Comparison of ENCODE assay signal across 15 mouse cellular contexts in genomic region chr1:87394594-87394993, GRCm38 (mm10). TPM values are rescaled to one million over a fixed set of nuclear protein-coding genes. Genes with fewer than 3 reads are reported as not detected.
DNase-seq lines count a peak whose midpoint lies in the region; ATAC-seq lines count a peak whose summit lies in the region.
"Had no signal": no experiment of that assay in that cellular context is flagged by ENCODE, and none has a peak within 500 bp of the region (broad histone marks: within the 10 kb centered on the region; RNA-seq: fewer than 3 reads in every experiment).

Gene Kcnj13 (minus strand): TSS chr1:87394729.

- no peak within 1 kb of the TSS for H3K4me3 ChIP-seq in limb, embryonic 12.5 days (replicated peaks)
- no peak within 1 kb of the TSS for H3K4me3 ChIP-seq in limb, embryonic 10.5 days
- H3K4me3 ChIP-seq in embryonic facial prominence, embryonic 11.5 days (ENCODE audit: low read depth, low read length): no peak within 1 kb of the TSS
- no peak within 1 kb of the TSS for H3K4me3 ChIP-seq in stomach, embryonic 15.5 days (replicated peaks)
- no peak within 1 kb of the TSS for H3K4me3 ChIP-seq in heart, embryonic 12.5 days
- H3K4me3 ChIP-seq in midbrain, embryonic 16.5 days (ENCODE audit: low read depth, low read length): no peak within 1 kb of the TSS
- H3K4me3 ChIP-seq: intestine, embryonic 15.5 days had no signal

- H3K4me2 ChIP-seq in limb, embryonic 12.5 days: 0 out of 2 replicates have a peak within 1 kb of the TSS, but pooled peaks have one; percentile 19
- H3K4me2 ChIP-seq in embryonic facial prominence, embryonic 11.5 days (ENCODE audit: low read depth, low read length): no peak within 1 kb of the TSS
- H3K4me2 ChIP-seq in stomach, embryonic 15.5 days: no peak within 1 kb of the TSS
- no peak within 1 kb of the TSS for H3K4me2 ChIP-seq in heart, embryonic 12.5 days
- no peak within 1 kb of the TSS for H3K4me2 ChIP-seq in midbrain, embryonic 16.5 days (ENCODE audit: low read length)
- H3K4me2 ChIP-seq: intestine, embryonic 15.5 days had no signal

- no peaks in the 10 kb centered on the region for H3K9me3 ChIP-seq in limb, embryonic 12.5 days
- H3K9me3 ChIP-seq in limb, embryonic 10.5 days (replicated peaks): no peaks in the 10 kb centered on the region
- no peaks in the 10 kb centered on the region for H3K9me3 ChIP-seq in embryonic facial prominence, embryonic 11.5 days (replicated peaks; ENCODE audit: control insufficient read depth, low read length)
- H3K9me3 ChIP-seq in stomach, embryonic 15.5 days: no peaks in the 10 kb centered on the region
- H3K9me3 ChIP-seq in heart, embryonic 12.5 days (replicated peaks): no peaks in the 10 kb centered on the region
- no peaks in the 10 kb centered on the region for H3K9me3 ChIP-seq in midbrain, embryonic 16.5 days (replicated peaks; ENCODE audit: control insufficient read depth, low read length, poor library complexity, severe bottlenecking)
- H3K9me3 ChIP-seq: intestine, embryonic 15.5 days had no signal

- no peak within 1 kb of the TSS for H3K27ac ChIP-seq in limb, embryonic 12.5 days
- H3K27ac ChIP-seq in limb, embryonic 10.5 days: no peak within 1 kb of the TSS
- no peak within 1 kb of the TSS for H3K27ac ChIP-seq in embryonic facial prominence, embryonic 11.5 days (replicated peaks; ENCODE audit: low read depth, low read length)
- peak within 1 kb of the TSS; percentile 31; the same call in 1 of the 2 replicates for H3K27ac ChIP-seq in stomach, embryonic 15.5 days
- H3K27ac ChIP-seq in heart, embryonic 12.5 days (ENCODE audit: poor library complexity, severe bottlenecking): no peak within 1 kb of the TSS
- no peak within 1 kb of the TSS for H3K27ac ChIP-seq in midbrain, embryonic 16.5 days (ENCODE audit: low read length)
- H3K27ac ChIP-seq: intestine, embryonic 15.5 days; liver, embryonic 14.5 days had no signal

- no peak within 1 kb of the TSS for H3K9ac ChIP-seq in limb, embryonic 12.5 days (replicated peaks)
- no peak within 1 kb of the TSS for H3K9ac ChIP-seq in embryonic facial prominence, embryonic 11.5 days (replicated peaks; ENCODE audit: low read length)
- no peak within 1 kb of the TSS for H3K9ac ChIP-seq in stomach, embryonic 15.5 days
- H3K9ac ChIP-seq in heart, embryonic 12.5 days: no peak within 1 kb of the TSS
- no peak within 1 kb of the TSS for H3K9ac ChIP-seq in midbrain, embryonic 16.5 days (ENCODE audit: low read depth, low read length)
- H3K9ac ChIP-seq: forebrain, postnatal 0 days; intestine, embryonic 15.5 days; liver, embryonic 14.5 days had no signal

- no peak for ATAC-seq in limb, embryonic 12.5 days (ENCODE audit: insufficient number of reproducible peaks, insufficient read depth, low FRiP score, low TSS enrichment, low read depth)
- ATAC-seq in embryonic facial prominence, embryonic 11.5 days (replicated peaks; ENCODE audit: insufficient number of reproducible peaks, low FRiP score, low TSS enrichment, low read depth): no peak
- ATAC-seq in stomach, embryonic 15.5 days (ENCODE audit: insufficient read depth, low FRiP score, low read depth): no peak
- ATAC-seq in heart, embryonic 12.5 days (ENCODE audit: insufficient number of reproducible peaks, low FRiP score): no peak
- ATAC-seq in midbrain, embryonic 16.5 days: no peak
- ATAC-seq: forebrain, postnatal 0 days; intestine, embryonic 15.5 days had no signal

- peaks cover 27% of the 10 kb centered on the region for H3K36me3 ChIP-seq in limb, embryonic 12.5 days
- peaks cover 29% of the 10 kb centered on the region for H3K36me3 ChIP-seq in limb, embryonic 10.5 days
- no peaks in the 10 kb centered on the region for H3K36me3 ChIP-seq in embryonic facial prominence, embryonic 11.5 days (replicated peaks; ENCODE audit: control insufficient read depth, insufficient read depth, low read depth, low read length)
- no peaks in the 10 kb centered on the region for H3K36me3 ChIP-seq in stomach, embryonic 15.5 days
- peaks cover 21% of the 10 kb centered on the region for H3K36me3 ChIP-seq in heart, embryonic 12.5 days
- 0 out of 2 replicates have a peak, but pooled peaks cover 4% of the 10 kb centered on the region for H3K36me3 ChIP-seq in midbrain, embryonic 16.5 days (ENCODE audit: control insufficient read depth, insufficient read depth, low read length)
- H3K36me3 ChIP-seq: intestine, embryonic 15.5 days had no signal

- no peak for DNase-seq in limb, embryonic 10.5 days (ENCODE audit: low spot score)
- peak; percentile 7 for DNase-seq in embryonic facial prominence, embryonic 11.5 days (ENCODE audit: low spot score)
- peak; percentile 6 for DNase-seq in hindlimb bud, embryonic 11.5 days (ENCODE audit: extremely low spot score, low read depth, low spot score)
- no peak for DNase-seq in adrenal gland, adult (ENCODE audit: inconsistent age in 2 of 2, low spot score in 1 of 2)
- DNase-seq: adrenal gland, adult 8-10 months; forebrain, postnatal 0 days; gastrocnemius, postnatal 25 days; right cerebral cortex, postnatal 14 days had no signal

- WGBS in limb, embryonic 12.5 days: 39% methylated on average over 6 of the region's 6 CpGs
- WGBS in limb, embryonic 10.5 days: 57% methylated on average over 6 of the region's 6 CpGs
- WGBS in embryonic facial prominence, embryonic 11.5 days: 36% methylated on average over 6 of the region's 6 CpGs
- WGBS in stomach, embryonic 15.5 days: 35% methylated on average over 6 of the region's 6 CpGs
- 58% methylated on average over 6 of the region's 6 CpGs for WGBS in heart, embryonic 12.5 days
- 40% methylated on average over 6 of the region's 6 CpGs for WGBS in midbrain, embryonic 16.5 days

- H3K4me1 ChIP-seq in limb, embryonic 12.5 days (replicated peaks): peaks cover 15% of the 10 kb centered on the region
- H3K4me1 ChIP-seq in limb, embryonic 10.5 days: no peaks in the 10 kb centered on the region
- no peaks in the 10 kb centered on the region for H3K4me1 ChIP-seq in embryonic facial prominence, embryonic 11.5 days (ENCODE audit: control insufficient read depth, insufficient read depth, low read length)
- peaks cover 3% of the 10 kb centered on the region for H3K4me1 ChIP-seq in stomach, embryonic 15.5 days
- peaks cover 7% of the 10 kb centered on the region for H3K4me1 ChIP-seq in heart, embryonic 12.5 days (replicated peaks)
- no peaks in the 10 kb centered on the region for H3K4me1 ChIP-seq in midbrain, embryonic 16.5 days (ENCODE audit: control insufficient read depth, insufficient read depth, low read length)

- H3K27me3 ChIP-seq in limb, embryonic 12.5 days: no peaks in the 10 kb centered on the region
- H3K27me3 ChIP-seq in limb, embryonic 10.5 days (ENCODE audit: low read depth, poor library complexity, severe bottlenecking): no peaks in the 10 kb centered on the region
- no peaks in the 10 kb centered on the region for H3K27me3 ChIP-seq in embryonic facial prominence, embryonic 11.5 days (ENCODE audit: control insufficient read depth, insufficient read depth, low read length)
- H3K27me3 ChIP-seq in stomach, embryonic 15.5 days (replicated peaks): no peaks in the 10 kb centered on the region
- no peaks in the 10 kb centered on the region for H3K27me3 ChIP-seq in heart, embryonic 12.5 days (replicated peaks)
- H3K27me3 ChIP-seq in midbrain, embryonic 16.5 days (ENCODE audit: control insufficient read depth, insufficient read depth, low read depth, low read length): no peaks in the 10 kb centered on the region
- H3K27me3 ChIP-seq: CH12.LX; intestine, embryonic 15.5 days had no signal

RNA-seq across cellular contexts. Expression of gene Kcnj13, which starts in this region (rescaled TPM):
- polyA plus RNA-seq in limb, embryonic 12.5 days (2016; fragmentation: Nextera tagmentation; extraction: Ambion mirVana): 1.8 and 3.5 TPM in 2 replicates
- polyA plus RNA-seq in limb, embryonic 10.5 days (2016; fragmentation: Nextera tagmentation; extraction: Ambion mirVana): 0.65 and 0.71 TPM in 2 replicates
- polyA plus RNA-seq in embryonic facial prominence, embryonic 11.5 days (2014; fragmentation: Nextera tagmentation; extraction: Ambion mirVana): 0.25 and 0.99 TPM in 2 replicates
- polyA plus RNA-seq in stomach, embryonic 15.5 days (2015; fragmentation: Nextera tagmentation; extraction: Ambion mirVana): 2.8 and 3.3 TPM in 2 replicates
- polyA plus RNA-seq in heart, embryonic 12.5 days (2016; fragmentation: Nextera tagmentation; extraction: Ambion mirVana): 0.18 TPM in 1 of 2 replicates, not detected in the other
- 7.0 and 8.0 TPM in 2 replicates for polyA plus RNA-seq in midbrain, embryonic 16.5 days (2015; fragmentation: Nextera tagmentation; extraction: Ambion mirVana)
- polyA plus RNA-seq: liver, embryonic 14.5 days had no signal

Comparison
In these comparisons a context has a peak if more than half of its experiments do, and no peak if none do; other contexts are left out.
1. Peak in DNase-seq in embryonic facial prominence, embryonic 11.5 days; RNA of the gene not detected or under 1 TPM.